Comparison of ENCODE assay signal across 9 mouse cellular contexts in the genomic region with DNA sequence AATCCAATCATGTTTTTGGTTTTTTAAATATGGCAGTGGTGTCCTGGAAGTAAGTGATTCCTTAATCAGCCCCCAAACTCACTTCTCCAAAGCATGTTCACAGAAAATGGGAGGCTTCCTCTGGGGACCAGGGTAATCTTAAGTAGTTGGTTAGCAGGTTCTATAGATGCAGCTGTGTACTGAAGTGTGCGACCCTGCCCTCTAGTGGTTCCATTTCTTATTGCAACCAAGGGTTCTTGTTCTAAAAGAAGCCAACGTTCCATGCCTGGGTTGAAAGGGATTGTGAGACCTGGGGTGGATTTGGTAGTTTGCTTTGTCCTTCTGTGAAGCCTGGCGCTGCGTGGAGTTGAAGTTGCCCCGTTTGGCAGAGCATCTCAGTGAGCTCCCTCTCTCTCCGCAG. TPM values are rescaled to one million over a fixed set of nuclear protein-coding genes. Genes with fewer than 3 reads are reported as not detected.
A peak's percentile ranks its signal among the peaks of the same experiment; 100 is the strongest.
DNase-seq lines count a peak whose midpoint lies in the region; ATAC-seq lines count a peak whose summit lies in the region.
"Had no signal": no experiment of that assay in that cellular context is flagged by ENCODE, and none has a peak within 500 bp of the region (broad histone marks: within the 10 kb centered on the region; RNA-seq: fewer than 3 reads in every experiment).

No protein-coding gene starts in this region.

- no peak overlapping the region for H3K4me2 ChIP-seq in lung, embryonic 16.5 days (ENCODE audit: low read depth, low read length)

- H3K36me3 ChIP-seq in lung, embryonic 16.5 days (ENCODE audit: control insufficient read depth, insufficient read depth, low read length) = peaks cover 45% of the 10 kb centered on the region

- WGBS in lung, embryonic 16.5 days = 45% methylated on average over 6 of the region's 6 CpGs

- H3K9ac ChIP-seq in lung, embryonic 16.5 days (ENCODE audit: low read length) = no peak overlapping the region

- H3K9me3 ChIP-seq in lung, embryonic 16.5 days (ENCODE audit: control insufficient read depth, low read length) = no peaks in the 10 kb centered on the region
- H3K9me3 ChIP-seq: megakaryocyte, embryonic 14.5 days had no signal

- H3K4me1 ChIP-seq in lung, embryonic 16.5 days (replicated peaks; ENCODE audit: control insufficient read depth, insufficient read depth, low read length) = no peaks in the 10 kb centered on the region

- peak; percentile 66 for DNase-seq in cerebellum, adult 11 months
- DNase-seq in CD4-positive helper T cell, adult 2 months (ENCODE audit: low read depth, low spot score) = peak; percentile 73
- DNase-seq in c-Kit-positive CD71-negative TER-119-negative erythroid progenitor cells, embryonic 14.5 days (ENCODE audit: low read depth) = peak; percentile 82
- peak; percentile 72 to 81 for DNase-seq in frontal cortex, postnatal 25 days (ENCODE audit: low spot score in 2 of 2)
- DNase-seq in kidney, postnatal 4 days = peak; percentile 77 to 83
- DNase-seq in right cerebral cortex, postnatal 4 days = peak; percentile 78

- no peaks in the 10 kb centered on the region for H3K27me3 ChIP-seq in lung, embryonic 16.5 days (ENCODE audit: control insufficient read depth, insufficient read depth, low read depth, low read length)
- H3K27me3 ChIP-seq: megakaryocyte, embryonic 14.5 days had no signal

- no peak overlapping the region for H3K4me3 ChIP-seq in lung, embryonic 16.5 days (ENCODE audit: low read length)
- H3K4me3 ChIP-seq: megakaryocyte, embryonic 14.5 days had no signal

- no peak overlapping the region for H3K27ac ChIP-seq in lung, embryonic 16.5 days (ENCODE audit: low read length)

- no peak for ATAC-seq in cerebellum, adult (ENCODE audit: insufficient number of reproducible peaks, low FRiP score, low TSS enrichment)
- 0 out of 2 replicates have a peak, but pooled peaks have one; percentile 41 for ATAC-seq in lung, embryonic 16.5 days (ENCODE audit: low read depth)

RNA-seq across cellular contexts. Expression of a gene that starts 26.7 kb away (rescaled TPM):
- 140 and 161 TPM in 2 replicates for polyA plus RNA-seq in lung, embryonic 16.5 days (2015; fragmentation: Nextera tagmentation; extraction: Ambion mirVana)

RNA-seq across cellular contexts. Expression of a gene that starts 26.8 kb away (rescaled TPM):
- polyA plus RNA-seq in lung, embryonic 16.5 days (2015; fragmentation: Nextera tagmentation; extraction: Ambion mirVana) = 63.4 and 64.7 TPM in 2 replicates

RNA-seq across cellular contexts. Expression of a gene that starts 46.7 kb away (rescaled TPM):
- polyA plus RNA-seq in lung, embryonic 16.5 days (2015; fragmentation: Nextera tagmentation; extraction: Ambion mirVana) = 3.1 and 3.3 TPM in 2 replicates

RNA-seq across cellular contexts. Expression of a gene that starts 46.7 kb away (rescaled TPM):
- polyA plus RNA-seq in lung, embryonic 16.5 days (2015; fragmentation: Nextera tagmentation; extraction: Ambion mirVana) = 22.8 and 28.7 TPM in 2 replicates
